Mouse (Mus musculus) liver, embryonic 14.5 days (tissue): ENCODE data around the gene Irf1.

Source experiments
- CTCF ChIP-seq: IDR thresholded peaks from 2 replicates; pipeline ENCODE4 v1.5.1; 2016; ENCODE audit warnings: antibody characterized with exemption, low read depth, control low read depth
- EP300 ChIP-seq: IDR thresholded peaks from 2 replicates; pipeline ENCODE4 v1.6.1; 2016; ENCODE audit warnings: antibody characterized with exemption, low read depth

DNA sequence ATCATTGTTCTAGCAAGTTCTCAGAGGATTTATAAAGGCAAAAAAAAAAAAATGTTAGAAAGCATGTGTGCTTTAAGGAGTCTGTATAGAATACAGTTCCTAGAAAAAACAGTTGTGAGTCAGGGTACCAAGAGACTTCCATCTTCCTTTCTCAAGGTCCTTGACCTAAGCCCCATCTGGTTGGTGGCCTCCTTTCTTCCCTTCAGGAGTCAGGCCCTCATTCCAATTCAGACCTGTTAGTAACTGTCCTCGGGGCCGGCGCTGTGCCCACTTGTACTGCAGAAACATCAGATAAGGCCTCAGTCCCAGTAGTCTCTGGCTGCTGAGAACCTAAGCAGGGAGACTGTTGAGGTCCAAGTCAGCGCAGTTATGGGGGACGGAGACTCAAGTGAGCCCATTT is 3.3 kb downstream of the Irf1 start, which contains the start of gene Gm17334:
- TF ChIP-seq CTCF (no peak), EP300 (no peak)
